Mouse (Mus musculus): Measurements from ENCODE around the gene Olr1. TPM values are rescaled to one million over a fixed set of nuclear protein-coding genes. Genes with fewer than 3 reads are reported as not detected.
A peak's percentile ranks its signal among the peaks of the same experiment; 100 is the strongest.
"Not testable (repeated sequence)": the region's sequence is repeated elsewhere in the genome, so short reads cannot be mapped to it uniquely, and the experiment has no call there.

The Olr1 gene
- polyA plus RNA-seq, 1 experiment = 0.17 TPM

DNA sequence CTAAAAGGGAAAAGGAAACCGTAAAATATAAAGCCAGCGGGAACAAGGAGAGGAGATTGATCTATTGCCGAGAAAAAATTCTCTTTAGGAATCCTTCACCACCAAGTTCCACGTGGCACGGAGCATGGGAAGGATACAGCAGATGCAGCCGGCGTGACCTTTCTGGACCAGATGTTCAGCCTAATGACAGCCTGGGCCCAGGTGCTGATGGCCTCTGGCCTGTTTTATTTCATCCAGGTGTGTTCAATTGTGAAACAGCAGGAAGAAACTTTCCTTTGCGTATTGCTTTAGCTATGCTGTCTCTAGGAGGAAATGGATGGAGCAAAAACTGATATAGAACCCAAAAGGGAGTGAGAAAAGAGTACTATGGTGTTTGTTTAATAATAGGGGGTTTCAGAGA lies 5.9 kb upstream of the Olr1 start:
- 36% methylated on average over 8 of the region's 8 CpGs for WGBS

GRCm38 (mm10) chr6:129512367-129512766 lies 5.4 kb upstream of the Olr1 start, which contains the start of gene Tmem52b:
TSS of gene Tmem52b (plus strand) at chr6:129512555.
- WGBS = 19% methylated on average over 3 of the region's 3 CpGs
- Histone ChIP-seq H3K27ac (ENCODE audit: insufficient read depth, low read depth, low read length) (peak within 1 kb of the TSS; percentile 80), H3K4me1 (ENCODE audit: control insufficient read depth, insufficient read depth, low read length) (peaks cover 9% of the 10 kb centered on the region; the same call in 1 of the 2 replicates), H3K27me3 (replicated peaks; ENCODE audit: control insufficient read depth, insufficient read depth, low read length) (no peaks in the 10 kb centered on the region), H3K4me3 (ENCODE audit: insufficient read depth, low read depth, low read length) (peak within 1 kb of the TSS; percentile 55), H3K36me3 (ENCODE audit: control insufficient read depth, insufficient read depth, low read length) (no peaks in the 10 kb centered on the region; the same call in 1 of the 2 replicates)
- peak; percentile 72 for DNase-seq
- TF ChIP-seq CTCF (conservative IDR thresholded peaks at IDR 0.05; ENCODE audit: insufficient read depth, insufficient read length, low read depth, low read length) (no peak), POLR2A (IDR thresholded peaks at IDR 0.05; ENCODE audit: low read depth, low read length) (no peak)

More for the DNA sequence above, 5.9 kb upstream of the Olr1 start:
- peaks cover 9% of the 10 kb centered on the region; the same call in 1 of the 2 replicates for H3K4me1 ChIP-seq (ENCODE audit: control insufficient read depth, insufficient read depth, low read length)
- H3K36me3 ChIP-seq (ENCODE audit: control insufficient read depth, insufficient read depth, low read length) = no peaks in the 10 kb centered on the region; the same call in 1 of the 2 replicates
- no peaks in the 10 kb centered on the region for H3K27me3 ChIP-seq (replicated peaks; ENCODE audit: control insufficient read depth, insufficient read depth, low read length)
- peak overlapping the region; percentile 42 for H3K4me3 ChIP-seq (ENCODE audit: insufficient read depth, low read depth, low read length)
- DNase-seq = no peak
- no peak for TF ChIP-seq CTCF (conservative IDR thresholded peaks at IDR 0.05; ENCODE audit: insufficient read depth, insufficient read length, low read depth, low read length)
- no peak for TF ChIP-seq POLR2A (IDR thresholded peaks at IDR 0.05; ENCODE audit: low read depth, low read length)
- peak overlapping the region; percentile 80 for H3K27ac ChIP-seq (ENCODE audit: insufficient read depth, low read depth, low read length)

- Histone ChIP-seq H3K4me1 (ENCODE audit: control insufficient read depth, insufficient read depth, low read length) (peaks cover 9% of the 10 kb centered on the region; the same call in 1 of the 2 replicates), H3K27ac (ENCODE audit: insufficient read depth, low read depth, low read length) (peak overlapping the region; percentile 63), H3K27me3 (replicated peaks; ENCODE audit: control insufficient read depth, insufficient read depth, low read length) (no peaks in the 10 kb centered on the region), H3K36me3 (ENCODE audit: control insufficient read depth, insufficient read depth, low read length) (no peaks in the 10 kb centered on the region; the same call in 1 of the 2 replicates), H3K4me3 (ENCODE audit: insufficient read depth, low read depth, low read length) (no peak overlapping the region)
- DNase-seq = peak; percentile 75
- WGBS = 40% methylated on average over 6 of the region's 6 CpGs
- TF ChIP-seq CTCF (conservative IDR thresholded peaks at IDR 0.05; ENCODE audit: insufficient read depth, insufficient read length, low read depth, low read length) (no peak), POLR2A (IDR thresholded peaks at IDR 0.05; ENCODE audit: low read depth, low read length) (no peak)
Observed at GRCm38 (mm10) chr6:129510120-129510911, 3.4 kb upstream of the Olr1 start.

DNA sequence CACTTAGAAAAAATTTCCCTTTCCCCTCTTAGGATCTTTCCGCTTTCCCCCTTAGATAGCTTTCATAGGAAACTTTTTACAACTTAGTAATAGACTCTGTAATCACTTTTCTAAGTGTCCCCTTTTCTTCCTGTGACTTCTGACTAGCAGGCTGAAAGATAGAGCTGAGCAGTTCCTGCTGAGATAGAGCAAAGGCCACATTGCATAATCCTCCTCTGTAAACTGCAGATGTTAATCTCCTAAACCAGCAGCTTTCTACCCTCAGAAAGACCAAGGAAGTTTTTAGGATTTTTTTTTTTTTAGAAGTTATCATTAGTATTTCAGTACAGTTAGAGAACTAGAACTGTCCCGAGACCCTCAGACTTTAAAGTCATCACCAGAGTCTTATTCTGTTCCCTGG lies 3.5 kb downstream of the Olr1 start:
- Histone ChIP-seq H3K36me3 (ENCODE audit: control insufficient read depth, insufficient read depth, low read length) (no peaks in the 10 kb centered on the region), H3K27ac (ENCODE audit: insufficient read depth, low read depth, low read length) (no peak overlapping the region), H3K27me3 (replicated peaks; ENCODE audit: control insufficient read depth, insufficient read depth, low read length) (no peaks in the 10 kb centered on the region), H3K4me3 (ENCODE audit: insufficient read depth, low read depth, low read length) (no peak overlapping the region), H3K4me1 (ENCODE audit: control insufficient read depth, insufficient read depth, low read length) (no peaks in the 10 kb centered on the region)
- 92% methylated on average over 2 of the region's 2 CpGs for WGBS
- DNase-seq = no peak
- no peak for TF ChIP-seq CTCF (conservative IDR thresholded peaks at IDR 0.05; ENCODE audit: insufficient read depth, insufficient read length, low read depth, low read length)
- TF ChIP-seq POLR2A (IDR thresholded peaks at IDR 0.05; ENCODE audit: low read depth, low read length) = no peak

- H3K36me3 ChIP-seq (ENCODE audit: control insufficient read depth, insufficient read depth, low read length); H3K4me1 ChIP-seq (ENCODE audit: control insufficient read depth, insufficient read depth, low read length); H3K27ac ChIP-seq (ENCODE audit: insufficient read depth, low read depth, low read length); DNase-seq; H3K4me3 ChIP-seq (ENCODE audit: insufficient read depth, low read depth, low read length); H3K27me3 ChIP-seq (replicated peaks; ENCODE audit: control insufficient read depth, insufficient read depth, low read length): not testable (repeated sequence)
- WGBS = 94% methylated on average over 1 of the region's 1 CpGs
Observed at GRCm38 (mm10) chr6:129499516-129499915, 7.4 kb downstream of the Olr1 start.

GRCm38 (mm10) chr6:129497345-129498218 lies 9.4 kb downstream of the Olr1 start:
- Histone ChIP-seq H3K36me3 (ENCODE audit: control insufficient read depth, insufficient read depth, low read length) (no peaks in the 10 kb centered on the region), H3K27me3 (replicated peaks; ENCODE audit: control insufficient read depth, insufficient read depth, low read length) (no peaks in the 10 kb centered on the region), H3K27ac (ENCODE audit: insufficient read depth, low read depth, low read length) (no peak overlapping the region), H3K4me1 (ENCODE audit: control insufficient read depth, insufficient read depth, low read length) (no peaks in the 10 kb centered on the region), H3K4me3 (ENCODE audit: insufficient read depth, low read depth, low read length) (no peak overlapping the region)
- 90% methylated on average over 3 of the region's 3 CpGs for WGBS
- DNase-seq = no peak
- TF ChIP-seq CTCF (conservative IDR thresholded peaks at IDR 0.05; ENCODE audit: insufficient read depth, insufficient read length, low read depth, low read length) (no peak), POLR2A (IDR thresholded peaks at IDR 0.05; ENCODE audit: low read depth, low read length) (no peak)

DNA sequence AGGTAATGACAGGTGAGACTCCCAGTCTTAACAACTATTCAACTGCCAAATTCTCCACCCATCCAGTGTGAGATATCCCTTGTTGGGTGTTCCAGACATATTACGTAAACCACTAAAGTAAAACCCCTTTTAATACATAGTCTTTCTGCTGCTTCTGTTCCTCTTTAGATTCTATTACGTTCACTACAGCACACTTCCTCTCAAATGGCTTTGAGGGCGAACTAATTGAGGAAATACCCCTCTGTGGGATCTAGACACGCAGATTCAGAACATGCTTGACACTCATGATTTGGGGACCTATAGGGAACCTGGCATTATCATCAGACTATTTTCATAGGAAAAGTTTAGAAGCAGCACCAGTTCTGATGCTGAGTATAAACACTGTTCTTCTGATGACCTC lies 12.0 kb downstream of the Olr1 start:
- no peak for TF ChIP-seq CTCF (conservative IDR thresholded peaks at IDR 0.05; ENCODE audit: insufficient read depth, insufficient read length, low read depth, low read length)
- TF ChIP-seq POLR2A (IDR thresholded peaks at IDR 0.05; ENCODE audit: low read depth, low read length) = no peak
- H3K27ac ChIP-seq (ENCODE audit: insufficient read depth, low read depth, low read length) = no peak overlapping the region
- 78% methylated on average over 4 of the region's 4 CpGs for WGBS
- H3K4me1 ChIP-seq (ENCODE audit: control insufficient read depth, insufficient read depth, low read length) = no peaks in the 10 kb centered on the region
- H3K4me3 ChIP-seq (ENCODE audit: insufficient read depth, low read depth, low read length) = no peak overlapping the region
- no peaks in the 10 kb centered on the region for H3K36me3 ChIP-seq (ENCODE audit: control insufficient read depth, insufficient read depth, low read length)
- no peaks in the 10 kb centered on the region for H3K27me3 ChIP-seq (replicated peaks; ENCODE audit: control insufficient read depth, insufficient read depth, low read length)
- no peak for DNase-seq

Measured in kidney, adult 2 months (tissue).